Mouse (Mus musculus) adrenal gland (tissue): ENCODE measurements around the gene Ppp1r14b.

Experiments
- intact Hi-C: fragments of 180-260 bp; cut with DNase I; formaldehyde crosslinking; loops from one replicate; pipeline ENCODE4 v1.15.1; 2025

Gene Ppp1r14b

DNA sequence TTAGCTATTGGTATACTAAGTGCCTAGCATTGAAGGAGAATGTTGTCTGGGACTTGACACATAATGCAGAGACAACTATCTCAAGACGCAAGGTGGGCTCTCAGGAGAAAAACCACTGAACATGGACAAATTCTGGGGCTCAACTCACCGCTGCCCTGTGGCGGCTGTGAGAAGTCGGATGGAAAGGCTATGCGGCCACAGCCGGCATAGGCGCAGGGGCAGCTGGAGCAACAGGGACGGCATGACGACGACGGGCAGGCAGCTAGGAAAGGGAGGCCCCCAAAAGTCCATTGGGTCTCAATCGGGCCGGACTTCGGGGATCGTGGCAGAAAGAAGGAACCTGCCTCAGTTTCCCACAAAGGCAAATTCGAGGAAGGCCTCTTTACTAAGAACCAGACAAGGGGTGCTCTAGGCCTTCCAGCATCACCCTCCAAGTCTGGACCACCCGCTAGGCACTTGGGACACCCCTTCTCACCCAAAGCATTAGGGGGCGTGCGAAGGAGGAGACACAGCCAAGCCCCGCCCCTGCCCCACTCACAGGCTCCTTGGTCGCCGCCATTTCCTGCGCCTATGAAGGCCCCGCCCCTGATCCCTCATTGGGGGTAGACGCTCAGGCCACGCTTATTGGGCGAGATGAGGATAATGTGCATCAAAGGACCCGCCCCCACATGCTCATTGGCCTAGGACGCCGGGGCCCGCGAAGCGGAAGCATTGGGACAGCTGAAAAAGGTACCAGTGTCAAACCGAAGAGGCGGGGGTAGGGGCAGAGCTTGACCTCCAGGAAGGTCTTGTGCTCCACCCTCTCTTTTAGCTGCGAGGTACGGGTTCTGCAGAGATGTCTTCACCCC, 17.5 kb downstream of the Ppp1r14b start, which contains the start of gene Dnajc4:
Dnajc4 (minus strand) TSS at position 562 of the 848 bp plus-strand sequence.
- intact Hi-C loops: no loop called here

DNA sequence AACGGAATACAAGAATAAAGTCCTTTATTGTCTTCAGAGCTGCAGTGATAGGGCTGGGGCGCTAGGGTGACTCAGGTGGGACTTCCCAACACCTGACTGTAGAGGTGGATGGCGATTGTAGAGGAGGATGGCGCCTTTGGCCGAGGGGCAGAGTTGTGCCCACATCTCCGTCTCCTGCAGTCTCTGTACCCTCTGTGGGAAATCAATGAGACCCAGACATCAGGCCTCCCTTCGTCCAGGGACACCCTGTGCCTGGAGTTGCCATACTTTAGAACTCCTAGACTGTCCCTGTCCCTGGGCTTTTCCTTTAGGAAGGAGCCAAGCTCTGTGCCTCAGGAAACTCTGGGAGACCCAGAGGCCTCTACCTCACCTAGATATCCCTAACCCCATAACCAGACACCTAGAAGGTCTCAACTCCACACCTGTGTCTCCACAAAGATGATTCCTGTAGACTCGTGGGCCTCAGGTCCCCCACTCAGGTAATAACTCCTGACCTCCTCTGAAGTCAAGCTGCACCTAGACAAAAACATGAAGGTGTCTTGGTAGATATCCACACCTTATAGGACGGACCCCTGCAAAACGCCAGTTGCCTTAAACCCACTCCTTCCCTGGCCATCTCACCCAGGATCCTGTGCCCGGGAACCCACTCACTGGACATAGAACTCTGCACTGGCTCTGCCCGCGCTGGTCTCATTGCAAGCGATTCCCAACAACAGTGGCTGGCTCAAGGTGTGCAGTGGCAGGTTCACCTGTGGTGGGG, 18.4 kb downstream of the Ppp1r14b start:
- intact Hi-C loops: no loop called here

DNA sequence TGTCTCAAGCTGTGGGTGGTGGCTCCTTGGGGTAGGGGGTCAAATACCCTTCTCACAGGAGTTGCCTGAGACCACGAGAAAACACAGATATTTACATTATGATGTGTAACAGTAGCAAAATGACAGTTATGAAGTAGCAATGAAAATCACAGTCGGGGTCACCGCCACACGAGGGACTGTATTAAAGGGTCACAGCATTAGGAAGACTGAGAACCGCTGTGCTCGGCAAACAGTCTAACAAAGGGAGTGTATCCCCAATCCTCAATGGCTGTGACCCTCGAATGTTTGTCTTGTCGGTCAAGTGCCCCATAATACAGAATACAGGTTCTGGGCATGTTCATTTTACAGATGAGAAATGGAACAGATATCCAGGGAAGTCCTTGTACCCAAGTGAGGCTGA, 19.2 kb downstream of the Ppp1r14b start:
- intact Hi-C loops: no loop called here

DNA sequence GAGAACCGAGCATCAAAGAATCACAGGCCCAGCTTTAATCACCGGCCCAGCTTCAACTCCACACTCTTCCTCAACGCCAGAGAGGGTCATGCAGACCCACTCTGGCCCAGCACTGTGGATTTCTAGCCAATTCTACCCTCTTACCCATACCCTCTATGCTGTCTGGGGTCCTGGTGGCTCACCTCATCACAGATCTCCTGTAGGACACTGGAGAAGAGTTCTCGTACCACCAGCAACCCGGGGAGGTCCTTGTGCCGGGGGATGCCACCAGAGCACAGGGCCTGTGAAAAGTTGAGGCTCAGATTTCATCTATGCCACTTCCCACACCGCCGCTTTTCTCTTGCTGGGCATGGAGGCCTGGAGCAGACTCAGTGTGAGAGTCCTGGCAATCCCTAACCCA, 19.7 kb downstream of the Ppp1r14b start:
- intact Hi-C loops: no loop called here

DNA sequence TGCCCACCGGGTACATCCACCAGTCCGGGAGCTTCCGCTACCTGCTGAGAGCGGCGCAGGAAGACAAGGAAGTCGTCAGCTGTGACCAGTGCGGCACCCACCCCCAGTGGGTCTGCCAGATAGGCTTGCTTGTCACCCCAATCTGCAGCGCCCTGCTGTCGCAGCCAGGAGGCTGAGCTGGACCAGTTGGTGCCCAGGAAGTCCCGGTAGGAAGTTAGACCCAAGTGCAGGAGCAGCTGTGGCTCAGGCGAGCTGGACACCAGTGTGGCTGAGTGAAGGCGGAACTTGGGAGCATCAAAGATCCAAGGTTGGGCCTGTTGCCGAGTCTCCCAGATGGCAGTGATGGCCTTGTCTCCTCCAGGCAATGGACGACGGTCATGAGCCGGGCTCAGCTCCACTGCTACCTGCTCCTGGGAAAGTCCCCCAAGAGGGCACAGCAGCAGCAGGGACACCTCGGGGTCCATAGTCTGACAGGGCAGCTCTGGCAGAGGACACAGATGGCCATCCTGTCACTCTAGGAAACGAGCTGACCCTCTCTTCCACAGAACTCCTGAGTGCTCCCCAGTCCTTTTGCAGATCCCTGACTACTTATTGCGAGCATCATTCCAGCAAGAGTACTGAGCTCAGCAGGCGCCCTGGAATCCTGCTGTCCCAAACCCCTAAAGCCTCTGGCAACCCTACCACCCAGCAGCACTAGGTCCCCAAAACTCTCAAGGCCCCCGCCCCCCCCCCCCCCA, 20.7 kb downstream of the Ppp1r14b start:
- intact Hi-C loops: loop anchor here (5.0 kb wide), 1 partner anchor 42 kb away; the partner anchor contains the start of gene Stip1

DNA sequence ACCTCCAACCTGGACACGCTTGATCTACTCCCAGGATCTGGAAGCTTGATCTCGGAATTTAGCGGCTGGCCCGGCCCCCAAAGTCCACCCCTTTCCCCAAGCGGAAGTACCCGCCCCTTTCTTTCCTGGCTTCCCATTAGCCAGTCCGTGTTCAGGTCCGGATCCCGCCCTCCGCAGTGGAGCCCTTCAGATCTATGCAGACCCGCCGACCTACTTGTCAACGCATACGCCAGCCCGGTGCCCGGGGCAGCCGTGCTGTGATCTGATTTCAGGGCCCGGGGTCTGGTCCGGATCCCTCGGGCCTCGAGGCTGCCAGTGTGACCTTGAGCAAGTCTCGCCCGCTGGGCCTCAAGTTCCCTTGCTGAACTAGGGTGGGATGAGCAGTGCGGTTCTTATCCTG, 21.2 kb downstream of the Ppp1r14b start, which contains the start of the genes Nudt22 and Trpt1:
Nudt22 (minus strand) TSS at position 112 of the 400 bp plus-strand sequence.
Trpt1 (plus strand) TSS at position 126 of the 400 bp plus-strand sequence.
- intact Hi-C loops: loop anchor here (5.0 kb wide), 1 partner anchor 41 kb away; the partner anchor contains the start of gene Stip1

DNA sequence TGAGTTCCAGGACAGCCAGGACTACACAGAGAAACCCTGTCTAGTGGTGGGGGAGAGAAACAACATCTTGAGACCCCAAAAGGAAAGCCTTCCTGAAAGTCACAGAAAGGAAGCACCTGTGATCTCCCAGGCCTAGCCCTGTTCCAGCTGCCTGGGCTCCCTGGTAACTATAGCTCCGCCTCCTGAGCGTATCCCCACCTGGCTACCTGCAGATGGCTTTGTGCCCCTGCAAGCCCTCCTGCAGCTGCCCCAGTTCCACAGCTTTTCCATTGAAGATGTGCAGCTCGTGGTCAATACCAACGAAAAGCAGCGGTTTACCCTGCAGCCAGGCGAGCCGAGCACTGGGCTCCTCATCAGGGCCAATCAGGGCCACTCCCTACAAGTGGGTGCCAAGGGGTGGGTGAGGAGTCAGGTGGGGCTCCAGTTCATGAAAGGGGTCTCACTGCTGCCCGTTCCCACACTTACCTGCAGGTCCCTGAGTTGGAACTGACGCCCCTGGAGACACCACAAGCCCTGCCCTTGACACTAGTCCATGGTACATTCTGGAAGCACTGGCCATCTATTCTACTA, 23.0 kb downstream of the Ppp1r14b start:
- intact Hi-C loops: loop anchor here (5.0 kb wide), 1 partner anchor 39 kb away; the partner anchor contains the start of gene Stip1

DNA sequence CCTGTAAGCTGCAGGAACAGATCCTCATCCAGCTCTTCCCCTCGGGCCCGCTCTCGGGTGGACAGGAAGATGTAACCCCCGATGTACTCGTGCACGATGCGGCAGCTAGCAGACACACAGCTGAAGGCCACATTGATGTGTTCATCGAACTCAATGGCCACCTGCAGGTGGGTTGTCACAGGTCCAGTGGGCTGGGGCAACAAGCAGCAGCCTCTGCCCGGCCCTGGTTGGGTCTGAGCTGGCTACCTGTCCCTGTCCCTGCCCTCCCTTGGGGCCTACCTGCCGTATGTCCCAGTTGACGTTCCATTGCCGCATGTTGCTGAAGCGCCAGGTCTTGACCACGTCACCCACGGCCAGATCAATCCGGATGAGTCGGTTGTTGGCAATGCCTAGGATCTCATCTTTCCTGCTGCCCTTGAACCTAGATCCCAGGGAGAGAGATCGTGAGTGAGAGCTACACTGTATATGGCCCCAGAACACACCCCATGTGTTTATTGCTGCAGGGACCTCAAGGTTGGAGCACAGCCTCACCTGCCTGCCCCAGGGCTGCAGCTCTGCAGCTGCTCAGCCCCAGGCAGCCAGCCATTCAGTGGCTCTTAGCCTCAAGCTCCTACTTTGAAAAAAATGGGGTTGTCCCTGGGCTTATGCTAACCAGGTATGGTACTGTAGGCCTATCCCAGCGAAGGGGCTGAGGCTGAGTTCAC, 24.7 kb downstream of the Ppp1r14b start:
- intact Hi-C loops: loop anchor here (5.0 kb wide), 1 partner anchor 38 kb away; the partner anchor contains the start of gene Stip1

DNA sequence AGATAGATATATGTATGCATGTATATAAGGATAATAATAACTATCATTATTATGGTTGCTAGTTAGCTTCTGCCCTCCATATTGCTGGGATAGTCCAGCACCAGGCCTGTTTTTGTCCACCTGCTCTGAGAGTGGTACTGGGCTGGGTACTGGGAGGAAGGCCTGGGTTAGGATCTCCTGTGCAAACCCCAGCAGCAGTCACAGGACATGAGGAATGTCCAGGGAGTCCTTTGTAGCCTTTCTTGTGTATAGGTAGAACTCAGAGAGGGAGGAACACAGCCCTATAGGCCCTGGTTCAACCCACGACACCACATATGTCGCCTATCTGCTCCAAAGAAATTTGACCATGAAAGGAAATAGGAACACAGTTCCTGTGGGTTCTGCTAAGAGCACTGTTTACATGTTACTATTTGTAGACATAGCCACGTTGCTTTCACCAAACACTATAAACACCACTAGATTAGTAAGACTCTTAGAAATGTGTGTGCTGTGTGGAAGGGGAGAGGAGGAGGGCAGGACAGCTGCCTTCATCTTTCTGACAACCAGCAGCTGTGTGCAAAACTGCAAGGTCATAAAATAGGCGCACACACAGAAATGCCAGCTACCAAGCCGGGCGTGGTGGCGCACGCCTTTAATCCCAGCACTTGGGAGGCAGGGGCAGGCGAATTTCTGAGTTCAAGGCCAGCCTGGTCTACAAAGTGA, 32.3 kb downstream of the Ppp1r14b start:
- intact Hi-C loops: no loop called here

DNA sequence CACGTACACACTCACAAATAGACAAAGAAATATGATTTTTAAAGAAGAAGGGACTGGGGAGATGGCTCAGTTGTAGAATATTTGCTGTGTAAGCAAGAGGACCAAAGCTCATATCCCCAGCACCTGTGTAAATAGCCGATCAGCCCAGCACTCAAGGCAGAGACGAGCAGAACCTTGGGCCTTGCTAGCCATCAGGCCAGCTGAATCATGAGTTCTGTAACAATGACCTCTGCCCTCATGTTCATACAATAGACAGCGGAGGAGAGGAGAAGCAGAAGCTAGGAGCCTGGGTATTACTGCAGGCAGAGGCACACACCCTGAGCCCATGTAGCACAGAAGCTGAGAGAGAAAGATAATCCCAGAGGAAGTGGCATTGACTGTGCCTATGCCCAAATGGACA, 37.7 kb downstream of the Ppp1r14b start:
- intact Hi-C loops: loop anchor here (2.0 kb wide), 1 partner anchor 84 kb away; no protein-coding TSS in a partner anchor

DNA sequence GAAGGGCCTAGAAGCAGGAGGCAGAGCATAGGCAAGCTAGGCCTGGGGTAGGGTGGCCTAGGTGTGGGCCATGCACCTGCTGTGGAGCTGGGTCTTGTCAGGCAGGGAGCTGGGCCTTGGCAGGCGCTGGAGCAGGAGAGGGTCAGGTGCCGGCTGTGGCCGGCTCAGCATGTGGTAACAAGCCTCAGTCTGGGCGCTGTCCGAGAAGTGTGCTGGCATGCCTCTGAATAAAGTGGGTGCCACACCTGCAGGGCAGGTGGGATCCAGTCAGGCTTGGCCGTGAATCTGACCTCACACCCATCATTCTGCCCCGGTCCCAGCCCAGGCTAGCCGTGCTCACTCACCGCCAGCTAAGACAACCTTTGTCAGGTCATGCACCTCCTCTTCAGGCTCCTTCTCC, 39.2 kb downstream of the Ppp1r14b start:
- intact Hi-C loops: loop anchor here (2.0 kb wide), 1 partner anchor 85 kb away; no protein-coding TSS in a partner anchor

DNA sequence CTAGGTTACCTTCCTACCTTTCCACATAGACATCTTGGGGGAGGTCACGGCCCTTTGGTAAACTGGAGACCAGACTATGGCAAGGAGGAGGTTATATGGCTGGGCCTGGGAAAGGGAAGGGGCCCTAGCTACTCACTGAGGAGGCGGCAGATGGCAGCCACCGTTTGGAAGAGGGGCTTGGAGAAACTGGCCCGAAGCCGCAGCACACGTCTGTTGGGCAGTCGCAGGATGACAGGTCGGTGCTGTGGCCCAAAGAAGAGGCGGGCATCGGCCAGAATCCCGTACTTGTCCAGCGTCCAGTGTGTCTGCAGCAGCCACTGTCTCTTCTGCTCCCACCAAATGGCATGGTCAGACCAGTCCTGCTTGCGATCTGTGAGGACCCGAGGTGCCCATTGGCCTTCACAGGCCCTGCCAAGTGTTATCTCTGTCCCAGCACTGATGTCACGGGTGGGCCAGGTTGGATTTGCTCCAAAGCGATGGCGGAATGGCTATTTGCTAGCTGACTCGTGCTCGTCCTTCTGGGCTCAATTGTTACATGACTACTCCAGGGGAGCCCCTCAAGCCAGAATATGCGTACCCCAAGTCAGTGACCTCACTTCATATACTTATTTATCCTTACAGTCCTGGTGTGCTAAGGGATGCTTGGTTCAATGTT, 39.8 kb downstream of the Ppp1r14b start:
- intact Hi-C loops: no loop called here

DNA sequence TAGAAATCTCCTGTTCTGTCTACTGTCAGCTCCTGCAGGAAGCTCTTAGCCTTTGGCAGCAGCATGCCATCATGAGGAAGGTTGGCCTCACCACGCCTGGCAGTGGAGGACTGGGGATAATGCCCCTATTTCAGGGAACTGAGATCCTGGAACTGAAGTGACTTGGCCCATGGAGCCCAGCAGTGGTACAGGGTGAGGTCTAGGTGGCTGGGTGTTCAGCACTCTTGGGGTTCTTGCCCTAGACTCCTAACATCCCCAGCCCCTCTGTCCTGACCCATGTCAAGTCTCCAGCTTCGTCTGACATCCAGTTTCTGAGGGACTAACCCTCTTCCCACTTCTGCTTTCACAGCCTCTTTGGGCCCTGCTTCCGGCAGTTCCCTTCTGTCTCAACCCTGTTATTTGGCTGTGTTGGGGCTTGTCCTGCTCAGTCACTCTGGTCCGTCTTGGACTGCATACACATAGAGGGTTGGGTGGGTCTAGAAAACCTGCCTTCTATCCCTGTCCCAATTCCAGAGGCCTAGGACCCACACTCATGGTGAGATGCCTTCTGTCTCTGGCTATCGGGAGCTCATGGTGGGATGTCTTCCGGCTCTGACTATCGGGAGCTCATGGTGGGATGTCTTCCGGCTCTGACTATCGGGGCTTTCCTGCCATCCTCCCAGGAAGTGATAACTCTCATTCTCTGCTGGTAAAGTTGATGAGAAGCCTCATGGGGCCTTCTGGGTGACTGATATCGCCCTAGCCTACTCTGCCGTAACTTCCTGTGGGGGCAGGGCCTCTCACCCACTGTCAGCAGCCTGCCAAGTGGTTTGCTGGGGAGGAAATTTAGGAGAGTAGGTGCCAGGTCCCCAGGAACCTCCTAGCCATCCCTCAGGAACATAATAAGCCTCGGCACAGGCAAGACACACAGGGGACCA, 43.0 kb downstream of the Ppp1r14b start:
- intact Hi-C loops: no loop called here

DNA sequence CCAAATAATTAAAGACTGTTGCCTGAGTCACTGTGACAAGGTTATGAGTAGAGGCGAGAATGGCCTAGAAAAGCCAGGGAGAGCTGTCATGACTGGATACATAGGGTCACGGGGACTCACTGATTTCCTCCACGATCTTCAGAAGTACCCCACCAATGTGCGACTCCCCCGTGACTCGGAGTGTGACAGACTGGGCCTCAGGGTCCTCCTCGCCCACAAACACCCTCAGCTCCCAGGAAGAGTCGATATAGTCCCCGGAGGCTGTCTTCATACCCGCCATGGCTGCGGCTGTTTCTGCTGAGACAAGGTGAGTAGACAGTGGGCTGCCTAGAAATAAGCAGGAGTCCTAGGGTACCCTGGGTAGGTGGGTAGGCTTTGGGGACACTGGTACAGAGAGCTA, 43.8 kb downstream of the Ppp1r14b start:
- intact Hi-C loops: no loop called here

DNA sequence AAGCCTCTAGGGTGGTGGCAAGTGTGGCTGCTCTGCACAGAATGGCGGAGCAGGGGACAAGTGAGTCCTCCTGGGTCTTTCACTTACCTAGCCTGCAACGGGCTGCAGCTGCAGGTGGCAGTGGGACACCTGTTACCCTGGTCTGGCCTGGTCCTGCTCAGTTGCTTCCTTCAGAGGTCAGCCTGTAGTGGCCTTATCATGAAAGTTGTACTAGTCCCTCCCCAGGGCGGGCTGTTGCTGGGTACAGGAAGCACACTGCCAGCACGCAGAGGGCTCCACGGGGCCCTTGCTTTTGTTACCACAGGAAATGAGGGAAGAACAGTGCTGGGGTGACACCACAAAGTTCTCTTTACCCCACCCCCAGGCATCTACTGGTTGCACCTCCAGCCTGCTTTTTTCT, 44.4 kb downstream of the Ppp1r14b start, which contains the start of gene Fermt3:
Fermt3 (minus strand) TSS at position 279 of the 400 bp plus-strand sequence.
- intact Hi-C loops: no loop called here

DNA sequence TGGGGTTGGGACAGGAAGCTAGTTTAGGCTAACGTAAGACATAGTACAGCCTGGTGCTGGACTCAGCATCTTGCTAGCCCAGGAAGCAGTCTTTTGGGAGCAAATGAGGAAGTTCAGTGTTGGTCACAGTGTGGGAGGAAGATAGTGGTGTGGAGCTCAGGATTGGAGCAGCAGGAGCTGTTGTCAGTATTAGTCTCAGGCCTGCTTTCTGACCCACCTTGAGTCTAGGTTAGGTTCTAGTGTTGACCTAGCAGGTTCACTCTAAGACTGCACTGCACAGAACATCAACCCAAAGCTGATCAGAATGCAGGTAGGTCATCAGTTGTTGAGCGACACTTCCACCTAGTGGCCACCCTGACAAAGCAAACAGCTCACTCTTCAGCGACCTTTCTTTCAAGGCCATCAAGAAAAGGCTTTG, 45.5 kb downstream of the Ppp1r14b start:
- intact Hi-C loops: no loop called here
